Mouse (Mus musculus): ENCODE measurements around the gene Hoxd11.

Hoxd11 gene

GRCm38 (mm10) chr2:74678891-74679595, at the start of gene Hoxd11:
Gene Hoxd11 (plus strand): TSS chr2:74679557.
- no peak for DNase-seq (ENCODE audit: low spot score in 2 of 2)

GRCm38 (mm10) chr2:74635412-74635811, 43.9 kb upstream of the Hoxd11 start:
- DNase-seq (ENCODE audit: low spot score in 2 of 2) = no peak

DNA sequence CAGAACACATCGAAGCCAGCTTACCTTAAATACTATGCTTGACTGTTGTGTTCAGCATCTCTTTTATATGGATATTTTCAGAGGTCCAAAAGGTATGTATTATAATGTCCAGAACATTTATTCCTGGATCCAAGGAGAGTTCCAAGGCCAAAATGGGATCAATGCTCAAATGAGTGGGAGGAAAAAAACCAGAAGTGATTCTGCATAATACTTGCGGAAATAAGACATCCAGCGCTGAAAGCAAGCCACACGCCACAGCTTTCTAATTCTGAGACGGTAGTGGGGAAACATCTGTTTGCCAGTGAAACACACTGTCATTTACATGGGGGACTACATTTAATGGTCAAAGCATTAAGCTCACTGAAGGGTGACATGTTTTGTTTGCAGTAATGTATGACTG, 36.9 kb upstream of the Hoxd11 start:
- DNase-seq (ENCODE audit: low spot score in 2 of 2) = no peak

- DNase-seq (ENCODE audit: low spot score in 2 of 2) = no peak
Measured at GRCm38 (mm10) chr2:74645631-74646030, 33.7 kb upstream of the Hoxd11 start.

GRCm38 (mm10) chr2:74647082-74647864, 32.1 kb upstream of the Hoxd11 start:
- no peak for DNase-seq (ENCODE audit: low spot score in 2 of 2)

- DNase-seq (ENCODE audit: low spot score in 2 of 2) = no peak
Measured at GRCm38 (mm10) chr2:74652996-74653340, 26.4 kb upstream of the Hoxd11 start.

- DNase-seq (ENCODE audit: low spot score in 2 of 2) = no peak
Measured at GRCm38 (mm10) chr2:74653781-74654535, 25.4 kb upstream of the Hoxd11 start.

DNA sequence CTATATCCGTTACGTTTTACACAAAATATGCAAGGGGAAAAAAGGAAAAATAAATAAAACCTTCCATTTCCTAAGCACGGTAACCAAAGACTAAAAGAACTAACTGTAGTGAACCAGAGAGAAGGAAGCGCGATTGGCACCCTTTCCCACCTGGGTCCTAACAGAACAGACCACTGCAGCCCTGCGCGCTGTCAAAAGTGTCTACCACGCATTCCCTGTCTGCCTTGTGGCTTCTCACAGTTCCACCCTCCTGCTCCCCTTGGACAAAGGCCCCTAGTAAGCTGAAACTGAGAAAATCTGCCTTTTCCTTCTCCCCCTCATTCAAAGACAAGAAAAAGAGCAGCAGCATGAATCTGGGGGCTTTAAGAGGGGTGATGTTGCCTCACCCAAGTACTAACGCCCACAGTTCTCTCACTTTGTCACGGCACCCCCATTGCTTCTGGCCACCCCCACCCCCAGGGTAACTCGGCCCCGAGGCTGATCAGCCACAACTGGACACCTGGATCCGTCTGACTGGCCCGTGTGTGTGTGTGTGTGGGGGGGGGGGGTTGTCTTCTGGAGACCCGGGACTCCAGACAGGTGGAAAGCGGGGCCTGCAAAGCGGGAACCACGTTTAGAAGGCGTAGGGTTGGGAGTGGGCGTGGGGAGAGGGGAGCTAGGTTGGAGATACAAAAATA, 24.5 kb upstream of the Hoxd11 start:
- DNase-seq (ENCODE audit: low spot score in 2 of 2) = no peak

GRCm38 (mm10) chr2:74655420-74655781, 24.0 kb upstream of the Hoxd11 start:
- no peak for DNase-seq (ENCODE audit: low spot score in 2 of 2)

GRCm38 (mm10) chr2:74655821-74656631, 23.3 kb upstream of the Hoxd11 start:
- DNase-seq (ENCODE audit: low spot score in 2 of 2) = no peak

- no peak for DNase-seq (ENCODE audit: low spot score in 2 of 2)
Measured at GRCm38 (mm10) chr2:74656632-74657021, 22.7 kb upstream of the Hoxd11 start.

DNA sequence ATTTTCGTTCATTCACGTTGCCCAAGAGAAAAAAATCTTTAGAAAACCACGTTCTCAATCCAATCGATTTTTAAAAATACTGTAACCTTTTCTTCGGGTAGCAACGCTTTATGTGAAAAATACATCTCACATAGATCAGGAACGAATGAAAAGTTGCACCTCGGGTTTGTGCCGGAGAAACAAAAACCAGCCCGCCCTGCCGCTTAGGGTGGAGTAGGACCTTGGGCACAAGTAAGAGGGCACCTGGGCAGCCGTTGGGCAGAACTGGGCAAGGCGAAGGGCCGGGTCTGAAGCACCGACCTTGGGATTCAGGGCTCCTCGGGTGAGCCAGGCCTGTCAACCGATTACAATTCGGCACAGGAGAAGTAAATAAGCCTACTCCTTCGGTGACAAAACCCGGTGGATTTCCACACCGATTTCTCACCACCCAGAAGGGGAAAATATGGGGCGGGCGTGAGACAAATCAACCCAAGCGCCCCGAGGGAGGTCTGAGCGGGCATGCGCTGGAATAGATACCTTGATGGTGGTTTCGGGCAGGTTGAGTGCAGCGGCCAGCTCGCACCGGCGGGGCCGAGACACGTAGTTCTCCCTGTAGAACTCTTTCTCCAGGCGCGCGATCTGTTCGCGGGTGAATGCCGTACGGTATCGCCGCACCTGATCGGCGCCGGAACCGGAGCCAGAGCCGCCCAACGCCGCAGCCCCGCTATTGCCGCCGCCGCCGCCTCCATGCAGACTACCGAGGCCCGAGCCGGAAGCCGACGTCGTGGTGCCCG, 21.9 kb upstream of the Hoxd11 start:
- no peak for DNase-seq (ENCODE audit: low spot score in 2 of 2)

DNA sequence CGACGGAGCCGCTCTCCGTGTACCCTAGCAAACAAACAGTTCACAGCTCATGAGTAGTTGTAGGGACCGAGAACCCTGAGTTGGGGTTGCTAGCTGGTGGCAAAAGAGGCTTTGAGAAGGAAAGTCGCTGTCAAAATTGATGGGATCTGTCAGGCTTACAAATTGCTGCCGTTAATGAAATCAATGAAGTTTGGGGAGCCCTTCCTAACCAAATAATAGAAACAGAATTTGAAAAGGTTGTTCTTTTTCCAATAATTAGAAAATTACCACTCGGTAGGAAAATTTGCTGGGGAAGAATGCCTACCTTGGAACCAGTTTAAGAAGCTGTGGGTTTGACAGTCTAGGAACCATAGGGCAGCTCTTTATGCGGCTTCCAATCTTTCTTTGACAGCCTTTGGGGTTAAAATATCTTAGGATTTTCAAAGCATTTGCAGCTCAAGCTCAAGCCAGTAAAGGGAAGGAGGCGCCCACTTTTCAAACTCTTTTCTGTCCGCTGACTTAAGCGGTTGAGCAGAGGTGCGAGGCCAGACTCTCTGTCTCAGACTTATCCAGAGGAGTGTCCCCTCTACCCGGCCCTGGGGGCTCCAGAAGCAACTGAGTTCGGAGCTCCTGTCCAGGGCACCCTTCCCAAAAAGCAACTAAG, 21.2 kb upstream of the Hoxd11 start:
- no peak for DNase-seq (ENCODE audit: low spot score in 2 of 2)

DNA sequence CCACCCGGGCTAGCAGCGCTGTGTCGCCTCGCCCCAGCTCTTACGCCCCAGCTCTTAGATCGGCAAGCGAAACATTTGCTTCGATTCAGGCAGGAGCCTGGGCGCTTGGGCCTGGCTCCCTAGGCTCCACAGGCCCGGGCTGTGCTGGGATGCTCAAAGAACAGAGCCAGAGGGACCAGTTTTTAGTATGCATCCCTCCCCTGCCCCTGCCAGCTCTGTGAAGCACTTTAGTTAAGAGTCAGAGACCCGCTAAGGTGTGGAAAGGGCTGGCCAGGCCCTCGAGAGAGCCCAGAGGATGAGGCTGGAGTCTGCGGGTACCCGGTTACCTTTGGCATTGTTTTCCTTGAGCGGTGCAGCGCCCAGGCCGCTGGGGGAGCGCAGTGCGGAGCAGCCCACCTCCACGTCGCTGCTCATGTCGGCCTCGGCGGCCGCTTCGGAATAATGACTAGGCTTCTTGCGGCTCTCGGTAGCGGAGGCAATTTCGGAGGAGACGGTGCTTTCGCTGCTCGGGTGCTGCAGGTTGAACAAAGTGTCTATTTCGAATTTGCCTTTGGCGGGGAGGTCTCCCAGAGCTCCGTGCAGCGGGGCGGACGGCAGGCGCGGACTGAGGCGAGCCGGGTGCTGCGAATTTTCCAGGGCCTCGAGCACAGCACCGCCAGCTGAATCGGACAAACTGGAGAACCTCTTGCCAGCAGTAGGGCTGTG, 20.5 kb upstream of the Hoxd11 start:
- DNase-seq (ENCODE audit: low spot score in 2 of 2) = no peak

DNA sequence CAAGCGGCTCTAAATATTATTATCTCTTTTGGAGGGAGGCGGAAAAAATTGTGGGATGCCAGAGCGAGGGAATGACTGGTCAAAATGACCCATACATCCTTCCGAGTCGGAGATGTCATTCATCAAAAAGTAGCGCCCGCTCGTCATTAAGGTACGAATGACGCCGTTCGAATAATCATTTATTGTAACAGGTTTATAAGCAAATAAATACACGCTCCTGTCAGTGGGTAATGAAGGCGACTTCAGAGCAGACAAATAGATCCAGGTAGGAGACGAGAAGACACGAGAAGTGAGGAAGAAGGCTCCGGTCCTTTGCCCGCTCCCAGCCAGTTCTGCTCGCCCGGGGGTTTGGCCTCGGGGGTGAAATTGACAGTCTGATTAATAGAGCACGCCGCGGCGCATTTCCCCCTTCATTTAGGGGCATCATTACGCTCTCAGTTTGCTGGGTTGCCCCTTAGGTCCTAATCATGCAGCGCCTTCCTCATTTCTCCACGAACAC, 19.8 kb upstream of the Hoxd11 start, which contains the start of gene Evx2:
TSS of gene Evx2 (minus strand) at position 51 of the 499 bp plus-strand sequence.
- no peak for DNase-seq (ENCODE audit: low spot score in 2 of 2)

- DNase-seq (ENCODE audit: low spot score in 2 of 2) = no peak
Measured at GRCm38 (mm10) chr2:74660421-74661375, 18.7 kb upstream of the Hoxd11 start.

GRCm38 (mm10) chr2:74661685-74662084, 17.7 kb upstream of the Hoxd11 start:
- no peak for DNase-seq (ENCODE audit: low spot score in 2 of 2)

Measured in urinary bladder, adult 18-20 months (tissue).